Mouse (Mus musculus): ENCODE measurements at regions not wholly inside any gene's neighbourhood (a gene's known extent, or its start where the extent isn't known, plus 50 kb on each side); places are given as distances from the start of the nearest gene placed in this dataset.

- TF ChIP-seq CTCF (IDR thresholded peaks at IDR 0.05; ENCODE audit: control insufficient read depth, insufficient read depth, insufficient replicate concordance, low read depth, low read length) (no peak), POLR2A (IDR thresholded peaks at IDR 0.05; ENCODE audit: control insufficient read depth, low read depth, low read length) (no peak)
Observed at GRCm38 (mm10) chr1:184483371-184483770, 249.0 kb downstream of the Hlx start.
